Mouse (Mus musculus) G1E-ER4 (cell line): ENCODE results near the gene Tas1r3. TPM values are rescaled to one million over a fixed set of nuclear protein-coding genes. Genes with fewer than 3 reads are reported as not detected.

Experiments used
- GATA1 ChIP-seq: IDR thresholded peaks from one replicate; pipeline ENCODE4 v1.8.0; 2012; ENCODE audit warnings: low read length, inconsistent platforms
- polyA plus RNA-seq: library from polyadenylated mRNA; stranded (reverse); fragments of >175 nt; gene quantifications from 2 replicates; pipeline ENCODE4 v1.2.3, GENCODE M21; 2012

Tas1r3 gene
- polyA plus RNA-seq, 1 experiment = 0.03 TPM

GRCm38 (mm10) chr4:155838187-155839153, 24.7 kb downstream of the Tas1r3 start:
- no peak for TF ChIP-seq GATA1

- TF ChIP-seq GATA1 = no peak
Observed at GRCm38 (mm10) chr4:155837404-155838010, 25.7 kb downstream of the Tas1r3 start.

- no peak for TF ChIP-seq GATA1
Observed at GRCm38 (mm10) chr4:155833836-155834235, 29.3 kb downstream of the Tas1r3 start.

- TF ChIP-seq GATA1 = no peak
Observed at GRCm38 (mm10) chr4:155833234-155833633, 29.9 kb downstream of the Tas1r3 start.

GRCm38 (mm10) chr4:155832321-155832720, 30.8 kb downstream of the Tas1r3 start:
- TF ChIP-seq GATA1 = no peak

- no peak for TF ChIP-seq GATA1
Observed at GRCm38 (mm10) chr4:155831831-155832230, 31.3 kb downstream of the Tas1r3 start.

- no peak for TF ChIP-seq GATA1
Observed at GRCm38 (mm10) chr4:155831205-155831766, 31.9 kb downstream of the Tas1r3 start, which contains the start of gene Aurkaip1. Gene Aurkaip1, plus strand, starts transcription at chr4:155831272.

- TF ChIP-seq GATA1 = no peak
Observed at GRCm38 (mm10) chr4:155830596-155830995, 32.6 kb downstream of the Tas1r3 start.

- no peak for TF ChIP-seq GATA1
Observed at GRCm38 (mm10) chr4:155829866-155830265, 33.3 kb downstream of the Tas1r3 start.

DNA sequence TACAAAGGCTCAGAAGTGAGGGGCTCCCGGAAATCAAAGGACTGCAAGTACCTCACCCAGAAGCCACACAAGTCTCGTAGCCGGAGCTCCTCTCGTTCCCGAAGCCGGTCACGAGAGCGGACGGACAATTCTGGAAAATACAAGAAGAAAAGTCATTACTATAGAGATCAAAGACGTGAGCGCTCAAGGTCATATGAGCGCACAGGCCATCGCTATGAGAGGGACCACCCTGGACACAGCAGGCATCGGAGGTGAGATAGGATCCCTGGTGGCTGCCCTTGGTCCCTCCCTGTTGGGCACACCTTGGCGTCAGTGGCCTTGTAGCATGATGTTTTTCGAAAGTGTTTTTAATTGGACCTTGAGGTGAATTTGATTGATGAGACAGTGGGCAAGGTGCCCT, 39.7 kb downstream of the Tas1r3 start:
- TF ChIP-seq GATA1 = no peak

DNA sequence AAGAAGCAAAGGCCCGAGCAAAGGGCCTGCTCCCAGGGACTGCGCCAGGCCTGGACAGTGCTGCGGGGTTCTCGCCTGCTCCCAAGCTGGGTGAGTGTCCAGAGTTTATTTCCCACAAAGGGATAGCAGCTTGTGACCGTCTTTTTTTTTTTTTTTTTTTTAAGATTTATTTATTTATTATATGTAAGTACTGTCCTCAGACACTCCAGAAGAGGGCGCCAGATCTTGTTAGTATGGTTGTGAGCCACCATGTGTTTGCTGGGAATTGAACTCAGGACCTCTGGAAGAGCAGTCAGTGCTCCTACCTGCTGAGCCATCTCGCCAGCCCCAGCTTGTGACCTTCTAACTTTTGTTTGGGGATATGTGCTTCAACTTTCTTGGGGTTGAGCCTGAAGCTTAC, 42.1 kb downstream of the Tas1r3 start:
- TF ChIP-seq GATA1 = no peak

- TF ChIP-seq GATA1 = no peak
Observed at GRCm38 (mm10) chr4:155817533-155817932, 45.6 kb downstream of the Tas1r3 start.

GRCm38 (mm10) chr4:155812665-155813181, 50.4 kb downstream of the Tas1r3 start:
- TF ChIP-seq GATA1 = no peak

DNA sequence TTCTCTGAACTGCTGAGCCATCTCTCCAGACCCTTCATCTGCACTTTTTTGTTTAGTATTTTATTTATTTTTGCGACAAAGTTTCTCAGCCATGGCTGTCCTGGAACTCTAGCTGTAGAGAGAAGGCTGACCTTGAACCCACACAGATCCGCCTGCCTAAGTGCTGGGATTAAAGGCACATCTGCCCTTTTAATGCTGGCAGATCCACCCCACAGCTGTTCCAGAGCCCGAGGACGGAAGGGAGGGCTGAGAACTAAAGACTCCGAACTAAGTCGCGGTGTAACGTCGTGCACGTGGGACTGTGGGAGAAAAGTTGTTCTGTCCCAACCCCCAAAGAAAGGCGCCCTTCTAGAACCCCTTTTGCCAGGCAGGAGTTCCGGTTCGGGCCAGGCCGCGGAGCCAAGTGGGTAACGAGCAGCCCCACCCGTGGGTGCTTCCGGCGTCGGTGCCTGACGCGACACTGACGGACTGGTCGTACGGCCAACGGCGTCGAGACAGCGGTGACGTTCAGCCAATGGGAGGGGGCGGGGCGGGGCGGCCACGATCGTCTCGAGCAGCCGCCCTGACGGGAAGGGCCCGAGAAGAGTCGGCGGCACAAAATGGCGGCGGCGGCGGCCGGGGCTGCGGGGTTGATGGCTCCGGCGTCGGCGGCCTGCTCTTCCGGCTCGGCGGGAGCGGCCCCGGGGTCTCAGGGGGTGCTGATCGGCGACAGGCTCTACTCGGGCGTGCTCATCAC, 51.1 kb downstream of the Tas1r3 start, which contains the start of gene Ccnl2:
TSS of gene Ccnl2 (plus strand) at position 561 of the 736 bp plus-strand sequence.
- TF ChIP-seq GATA1 = no peak

Other genes with a start within 250 kb of the Tas1r3 start
- gene Cdk11b, start 238.5 kb downstream of the Tas1r3 start, polyA plus RNA-seq = 112 and 114 TPM in 2 replicates
- gene Gm10563, start 218.0 kb downstream of the Tas1r3 start, polyA plus RNA-seq = not detected in 2 replicates
- gene Mmp23, start 210.0 kb downstream of the Tas1r3 start, polyA plus RNA-seq = 0.08 and 0.09 TPM in 2 replicates
- gene Mib2, start 194.2 kb downstream of the Tas1r3 start, polyA plus RNA-seq = 32.9 and 34.2 TPM in 2 replicates
- gene Fndc10, start 169.0 kb downstream of the Tas1r3 start, polyA plus RNA-seq = not detected in 2 replicates
- gene Ssu72, start 158.6 kb downstream of the Tas1r3 start, polyA plus RNA-seq = 50.1 and 52.0 TPM in 2 replicates
- 0.73 and 0.79 TPM in 2 replicates for gene Tmem240, start 128.6 kb downstream of the Tas1r3 start, polyA plus RNA-seq
- 83.6 and 88.5 TPM in 2 replicates for gene Atad3a, start 102.3 kb downstream of the Tas1r3 start, polyA plus RNA-seq
- gene Vwa1, start 88.7 kb downstream of the Tas1r3 start, polyA plus RNA-seq = 0.16 and 0.17 TPM in 2 replicates
- 0.02 and 0.06 TPM in 2 replicates for gene Tmem88b, start 77.5 kb downstream of the Tas1r3 start, polyA plus RNA-seq
- gene Ankrd65, start 72.9 kb downstream of the Tas1r3 start, polyA plus RNA-seq = not detected in 2 replicates
- gene Mrpl20, start 60.5 kb downstream of the Tas1r3 start, polyA plus RNA-seq = 21.2 and 27.9 TPM in 2 replicates
- 41.7 and 52.9 TPM in 2 replicates for gene Ccnl2, start 50.9 kb downstream of the Tas1r3 start, polyA plus RNA-seq
- gene Aurkaip1, start 32.1 kb downstream of the Tas1r3 start, polyA plus RNA-seq = 258 and 358 TPM in 2 replicates
- gene Mxra8, start 23.7 kb downstream of the Tas1r3 start, polyA plus RNA-seq = 0.04 and 0.12 TPM in 2 replicates
- gene Dvl1, start 16.0 kb downstream of the Tas1r3 start, polyA plus RNA-seq = 78.6 and 89.0 TPM in 2 replicates
- 1.7 and 8.0 TPM in 2 replicates for gene Cptp, start 6.1 kb upstream of the Tas1r3 start, polyA plus RNA-seq
- 22.3 and 26.6 TPM in 2 replicates for gene Ints11, start 6.2 kb upstream of the Tas1r3 start, polyA plus RNA-seq
- 266 and 325 TPM in 2 replicates for gene Pusl1, start 28.4 kb upstream of the Tas1r3 start, polyA plus RNA-seq
- 37.5 and 47.6 TPM in 2 replicates for gene Acap3, start 28.5 kb upstream of the Tas1r3 start, polyA plus RNA-seq
- gene Ube2j2, start 80.5 kb upstream of the Tas1r3 start, polyA plus RNA-seq = 179 and 243 TPM in 2 replicates
- gene C1qtnf12, start 99.0 kb upstream of the Tas1r3 start, polyA plus RNA-seq = 78.3 and 111 TPM in 2 replicates
- 6.0 and 6.1 TPM in 2 replicates for gene B3galt6, start 129.3 kb upstream of the Tas1r3 start, polyA plus RNA-seq
- 44.4 and 58.7 TPM in 2 replicates for gene Sdf4, start 129.5 kb upstream of the Tas1r3 start, polyA plus RNA-seq
- 0.60 and 2.3 TPM in 2 replicates for gene Tnfrsf4, start 150.5 kb upstream of the Tas1r3 start, polyA plus RNA-seq
- 0.10 and 0.16 TPM in 2 replicates for gene Tnfrsf18, start 162.8 kb upstream of the Tas1r3 start, polyA plus RNA-seq
- gene Ttll10, start 196.1 kb upstream of the Tas1r3 start, polyA plus RNA-seq = not detected in 2 replicates
- 9.5 and 12.0 TPM in 2 replicates for gene 9430015G10Rik, start 246.6 kb upstream of the Tas1r3 start, polyA plus RNA-seq